Mouse (Mus musculus) heart, postnatal 0 days (tissue): ENCODE measurements around the gene Nsd1.

ENCODE experiments used
- CTCF ChIP-seq: IDR thresholded peaks from 2 replicates; pipeline ENCODE4 v1.5.1; 2016; ENCODE audit warnings: antibody characterized with exemption, control low read depth, low read depth
- EP300 ChIP-seq: IDR thresholded peaks from 2 replicates; pipeline ENCODE4 v1.6.1; 2016; ENCODE audit warnings: antibody characterized with exemption, low read depth

GRCm38 (mm10) chr13:55176265-55176664 lies 33.3 kb upstream of the Nsd1 start:
- TF ChIP-seq EP300 (no peak), CTCF (no peak)
